Mouse (Mus musculus): ENCODE data around the gene Nup93. TPM values are rescaled to one million over a fixed set of nuclear protein-coding genes. Genes with fewer than 3 reads are reported as not detected.
A peak's percentile ranks its signal among the peaks of the same experiment; 100 is the strongest.

The Nup93 gene
- total and polyA plus RNA-seq, 3 experiments: 46.0 to 99.6 (median 88.3) TPM

DNA sequence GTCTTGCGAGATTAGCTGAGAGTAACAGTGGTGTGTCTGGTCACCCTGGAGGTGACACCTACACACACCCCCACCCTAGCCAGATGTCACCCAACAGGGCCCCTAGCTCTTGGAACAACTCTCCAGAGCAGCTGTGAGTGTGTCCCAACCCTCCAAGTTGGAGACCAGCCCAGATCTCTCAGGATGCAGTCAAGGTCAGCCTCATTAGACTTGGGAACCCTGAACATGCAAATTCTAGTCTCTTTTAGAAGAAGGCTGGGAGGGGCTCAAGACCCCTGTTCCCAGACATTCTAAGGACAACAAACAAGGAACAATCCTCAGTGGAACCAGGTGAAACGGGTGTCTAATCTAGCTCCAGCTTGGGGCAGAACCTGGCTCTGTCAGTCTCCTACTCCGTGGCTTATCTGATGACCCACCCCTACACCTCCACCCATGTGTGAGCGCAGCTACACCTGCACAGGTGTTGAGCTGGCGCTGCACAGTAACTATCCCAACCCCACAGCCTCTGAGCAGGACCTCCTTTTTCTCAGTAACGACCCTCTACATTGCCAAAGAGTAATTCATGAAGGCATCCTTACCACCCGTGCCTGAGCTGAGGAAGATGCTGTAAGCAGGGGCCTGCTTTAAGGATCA, 148.4 kb downstream of the Nup93 start:
- peak overlapping the region; percentile 20; the same call in 1 of the 2 replicates for H3K9ac ChIP-seq (ENCODE audit: insufficient read depth, low read depth)
- TF ChIP-seq CTCF (conservative IDR thresholded peaks at IDR 0.05 in 1 of 2, IDR thresholded peaks at IDR 0.05 in 1 of 2; ENCODE audit: low read depth in 2 of 2, low read length in 2 of 2): no peak
- no peak for TF ChIP-seq MEF2A (IDR thresholded peaks at IDR 0.05; ENCODE audit: borderline replicate concordance, low read depth, low read length)
- TF ChIP-seq MXI1 (IDR thresholded peaks at IDR 0.05; ENCODE audit: low read depth, low read length): no peak
- no peak for TF ChIP-seq HCFC1 (IDR thresholded peaks at IDR 0.05; ENCODE audit: low read depth, low read length)
- no peak for TF ChIP-seq NRF1 (IDR thresholded peaks at IDR 0.05; ENCODE audit: low read depth, low read length)
- TF ChIP-seq MAFK (IDR thresholded peaks at IDR 0.05; ENCODE audit: insufficient replicate concordance, low read length): no peak
- no peak for TF ChIP-seq TBP (conservative IDR thresholded peaks at IDR 0.05; ENCODE audit: low read depth, low read length)
- TF ChIP-seq EP300 (IDR thresholded peaks at IDR 0.05; ENCODE audit: low read length): no peak
- no peak for TF ChIP-seq RAD21 (IDR thresholded peaks at IDR 0.05; ENCODE audit: low read depth, low read length)
- no peak for TF ChIP-seq ZC3H11A (IDR thresholded peaks at IDR 0.05; ENCODE audit: low read depth, low read length)
- TF ChIP-seq JUND (conservative IDR thresholded peaks at IDR 0.05; ENCODE audit: low read depth, low read length): no peak
- TF ChIP-seq SIN3A (IDR thresholded peaks at IDR 0.05; ENCODE audit: low read length): no peak
- TF ChIP-seq POLR2A (IDR thresholded peaks at IDR 0.05; ENCODE audit: low read depth, low read length): no peak
- TF ChIP-seq E2F4 (IDR thresholded peaks at IDR 0.05; ENCODE audit: insufficient replicate concordance, low read depth, low read length): no peak
- TF ChIP-seq POLR2AphosphoS2 (IDR thresholded peaks at IDR 0.05; ENCODE audit: low read depth, low read length): no peak
- TF ChIP-seq SMC3 (IDR thresholded peaks at IDR 0.05; ENCODE audit: low read depth, low read length): no peak
- TF ChIP-seq ZKSCAN1 (IDR thresholded peaks at IDR 0.05; ENCODE audit: borderline replicate concordance, low read depth, low read length): no peak
- no peaks in the 10 kb centered on the region for H3K36me3 ChIP-seq (replicated peaks in 1 of 2; ENCODE audit: control insufficient read depth in 1 of 2, insufficient read depth in 1 of 2, low read length in 1 of 2)
- dilution Hi-C loops (cut with MboI; ENCODE audit: extremely low pct_ligation_motif_present, extremely low pct_unique_long_range_greater_than_20kb, low sequenced_read_pairs) (no loop called here), in situ Hi-C loops (cut with MboI; ENCODE audit: low pct_ligation_motif_present, low pct_unique_long_range_greater_than_20kb, low sequenced_read_pairs) (no loop called here)
- H3K9me3 ChIP-seq (replicated peaks; ENCODE audit: low read length): no peaks in the 10 kb centered on the region
- no peaks in the 10 kb centered on the region for H3K79me2 ChIP-seq (replicated peaks; ENCODE audit: control insufficient read depth, extremely low read depth, insufficient read depth, poor library complexity, severe bottlenecking)
- DNase-seq (ENCODE audit: extremely low read depth): no peak
- peaks cover 28 to 52% of the 10 kb centered on the region in 2 experiments for H3K4me1 ChIP-seq (ENCODE audit: control insufficient read depth in 1 of 2, insufficient read depth in 2 of 2)
- peak overlapping the region in 2 of 3 experiments; percentile 3 to 32 for H3K4me3 ChIP-seq (replicated peaks in 1 of 3; ENCODE audit: low read depth in 2 of 3, low read length in 2 of 3, poor library complexity in 1 of 3)
- H3K27me3 ChIP-seq (replicated peaks): no peaks in the 10 kb centered on the region
- peak overlapping the region; percentile 56 for H3K27ac ChIP-seq (ENCODE audit: insufficient read depth, low read depth)
- peak overlapping the region; percentile 26; the same call in 1 of the 2 replicates for H3K4me2 ChIP-seq (ENCODE audit: insufficient read depth, low read depth, poor library complexity, severe bottlenecking)

GRCm38 (mm10) chr8:94363288-94363688, 148.9 kb downstream of the Nup93 start:
- peaks cover 28 to 48% of the 10 kb centered on the region in 2 experiments for H3K4me1 ChIP-seq (ENCODE audit: control insufficient read depth in 1 of 2, insufficient read depth in 2 of 2)
- H3K4me3 ChIP-seq (replicated peaks in 1 of 3; ENCODE audit: low read depth in 2 of 3, low read length in 2 of 3, poor library complexity in 1 of 3): peak overlapping the region in 2 of 3 experiments; percentile 3 to 32
- H3K79me2 ChIP-seq (replicated peaks; ENCODE audit: control insufficient read depth, extremely low read depth, insufficient read depth, poor library complexity, severe bottlenecking): no peaks in the 10 kb centered on the region
- dilution Hi-C loops (cut with MboI; ENCODE audit: extremely low pct_ligation_motif_present, extremely low pct_unique_long_range_greater_than_20kb, low sequenced_read_pairs): no loop called here
- in situ Hi-C loops (cut with MboI; ENCODE audit: low pct_ligation_motif_present, low pct_unique_long_range_greater_than_20kb, low sequenced_read_pairs): no loop called here
- no peaks in the 10 kb centered on the region for H3K27me3 ChIP-seq (replicated peaks)
- peak overlapping the region; percentile 20; the same call in 1 of the 2 replicates for H3K9ac ChIP-seq (ENCODE audit: insufficient read depth, low read depth)
- no peaks in the 10 kb centered on the region for H3K36me3 ChIP-seq (replicated peaks in 1 of 2; ENCODE audit: control insufficient read depth in 1 of 2, insufficient read depth in 1 of 2, low read length in 1 of 2)
- no peaks in the 10 kb centered on the region for H3K9me3 ChIP-seq (replicated peaks; ENCODE audit: low read length)
- H3K27ac ChIP-seq (ENCODE audit: insufficient read depth, low read depth): peak overlapping the region; percentile 68
- H3K4me2 ChIP-seq (ENCODE audit: insufficient read depth, low read depth, poor library complexity, severe bottlenecking): peak overlapping the region; percentile 65; the same call in 1 of the 2 replicates
- peak; percentile 93 for DNase-seq (ENCODE audit: extremely low read depth)
- TF ChIP-seq RCOR1 (conservative IDR thresholded peaks at IDR 0.05; ENCODE audit: low read depth, low read length) (no peak), BHLHE40 (IDR thresholded peaks at IDR 0.05; ENCODE audit: low read depth, low read length) (peak; percentile 31), EP300 (IDR thresholded peaks at IDR 0.05; ENCODE audit: low read length) (peak; percentile 47), ZKSCAN1 (IDR thresholded peaks at IDR 0.05; ENCODE audit: borderline replicate concordance, low read depth, low read length) (no peak), USF1 (IDR thresholded peaks at IDR 0.05; ENCODE audit: low read depth, low read length) (no peak; the same call in 1 of the 2 replicates), CHD2 (IDR thresholded peaks at IDR 0.05; ENCODE audit: low read length) (peak; percentile 62; the same call in 1 of the 2 replicates), JUN (IDR thresholded peaks at IDR 0.05; ENCODE audit: insufficient read depth, low read depth, low read length) (no peak), MAZ (IDR thresholded peaks at IDR 0.05; ENCODE audit: low read depth, low read length) (no peak), TBP (conservative IDR thresholded peaks at IDR 0.05; ENCODE audit: low read depth, low read length) (0 out of 2 replicates have a peak, but pooled peaks have one; percentile 47), ZC3H11A (IDR thresholded peaks at IDR 0.05; ENCODE audit: low read depth, low read length) (no peak), ZMIZ1 (IDR thresholded peaks at IDR 0.05; ENCODE audit: low read depth, low read length) (no peak), PAX5 (IDR thresholded peaks at IDR 0.05; ENCODE audit: low read length) (no peak), GABPA (IDR thresholded peaks at IDR 0.05; ENCODE audit: insufficient replicate concordance, low read depth, low read length) (no peak), MAFK (IDR thresholded peaks at IDR 0.05; ENCODE audit: insufficient replicate concordance, low read length) (0 out of 2 replicates have a peak, but pooled peaks have one; percentile 33), MAX (IDR thresholded peaks at IDR 0.05; ENCODE audit: low read length) (no peak), POLR2A (IDR thresholded peaks at IDR 0.05; ENCODE audit: low read depth, low read length) (peak; percentile 64), SMC3 (IDR thresholded peaks at IDR 0.05; ENCODE audit: low read depth, low read length) (no peak), ZNF384 (IDR thresholded peaks at IDR 0.05; ENCODE audit: low read depth, low read length) (peak; percentile 62), TCF12 (IDR thresholded peaks at IDR 0.05; ENCODE audit: low read depth, low read length) (peak; percentile 73), POLR2AphosphoS2 (IDR thresholded peaks at IDR 0.05; ENCODE audit: low read depth, low read length) (no peak), MEF2A (IDR thresholded peaks at IDR 0.05; ENCODE audit: borderline replicate concordance, low read depth, low read length) (peak; percentile 68; the same call in 1 of the 2 replicates), UBTF (IDR thresholded peaks at IDR 0.05; ENCODE audit: low read depth, low read length) (no peak)
